Comparison of ENCODE assay signal across 14 mouse cellular contexts in genomic region chr8:70846371-70847154, GRCm38 (mm10). TPM values are rescaled to one million over a fixed set of nuclear protein-coding genes. Genes with fewer than 3 reads are reported as not detected.
DNase-seq lines count a peak whose midpoint lies in the region; ATAC-seq and TF ChIP-seq lines count a peak whose summit lies in the region.
"Had no signal": no experiment of that assay in that cellular context is flagged by ENCODE, and none has a peak within 500 bp of the region (broad histone marks: within the 10 kb centered on the region; RNA-seq: fewer than 3 reads in every experiment).

No protein-coding gene starts in this region.

- H3K36me3 ChIP-seq in hindbrain, embryonic 13.5 days = peaks cover 29% of the 10 kb centered on the region
- H3K36me3 ChIP-seq in hindbrain, embryonic 11.5 days (ENCODE audit: control insufficient read depth, insufficient read depth, low read length) = no peaks in the 10 kb centered on the region
- H3K36me3 ChIP-seq in spleen, adult 2 months (ENCODE audit: control insufficient read depth, insufficient read depth, low read length) = no peaks in the 10 kb centered on the region

- no peak overlapping the region for H3K4me3 ChIP-seq in hindbrain, embryonic 13.5 days
- no peak overlapping the region for H3K4me3 ChIP-seq in hindbrain, embryonic 11.5 days (ENCODE audit: low read depth, low read length)
- no peak overlapping the region for H3K4me3 ChIP-seq in spleen, adult 2 months (ENCODE audit: extremely low read depth, insufficient read depth, insufficient read length)

- H3K9ac ChIP-seq in hindbrain, embryonic 13.5 days = 0 out of 2 replicates have a peak overlapping the region, but pooled peaks have one; percentile 29
- H3K9ac ChIP-seq in hindbrain, embryonic 11.5 days (ENCODE audit: low read depth, low read length) = no peak overlapping the region
- H3K9ac ChIP-seq: hindbrain, embryonic 14.5 days had no signal

- H3K27me3 ChIP-seq in hindbrain, embryonic 13.5 days = peaks cover 5% of the 10 kb centered on the region; the same call in 1 of the 2 replicates
- no peaks in the 10 kb centered on the region for H3K27me3 ChIP-seq in hindbrain, embryonic 11.5 days (ENCODE audit: control insufficient read depth, insufficient read depth, low read length)
- H3K27me3 ChIP-seq in spleen, adult 2 months (ENCODE audit: control insufficient read depth, insufficient read depth, low read length) = no peaks in the 10 kb centered on the region

- no peaks in the 10 kb centered on the region for H3K4me1 ChIP-seq in hindbrain, embryonic 13.5 days (replicated peaks)
- no peaks in the 10 kb centered on the region; the same call in 1 of the 2 replicates for H3K4me1 ChIP-seq in hindbrain, embryonic 11.5 days (replicated peaks; ENCODE audit: control insufficient read depth, insufficient read depth, low read length)
- H3K4me1 ChIP-seq in spleen, adult 2 months (ENCODE audit: control insufficient read depth, insufficient read depth, insufficient read length) = no peaks in the 10 kb centered on the region

- TF ChIP-seq POLR2A in spleen, adult 2 months (IDR thresholded peaks at IDR 0.05; ENCODE audit: low read depth, low read length) = no peak

- no peak overlapping the region for H3K27ac ChIP-seq in hindbrain, embryonic 13.5 days
- no peak overlapping the region for H3K27ac ChIP-seq in hindbrain, embryonic 11.5 days (ENCODE audit: low read depth, low read length)
- H3K27ac ChIP-seq in spleen, adult 2 months (ENCODE audit: insufficient read depth, low read length) = no peak overlapping the region
- H3K27ac ChIP-seq: hindbrain, embryonic 14.5 days had no signal

- no peaks in the 10 kb centered on the region for H3K9me3 ChIP-seq in hindbrain, embryonic 13.5 days
- no peaks in the 10 kb centered on the region for H3K9me3 ChIP-seq in hindbrain, embryonic 11.5 days (ENCODE audit: control insufficient read depth, low read length)

- ATAC-seq in hindbrain, embryonic 13.5 days (ENCODE audit: low FRiP score) = no peak
- no peak for ATAC-seq in hindbrain, embryonic 11.5 days (ENCODE audit: low FRiP score)
- ATAC-seq: forebrain, embryonic 14.5 days had no signal

- no peak for DNase-seq in hindbrain, embryonic 11.5 days (ENCODE audit: low spot score)
- DNase-seq in spleen, adult 2 months (ENCODE audit: low read depth in 1 of 2, low spot score in 2 of 2) = peak in 1 of 2 experiments; percentile 40
- DNase-seq in spleen, postnatal 14 days (ENCODE audit: low spot score in 2 of 2) = no peak
- DNase-seq in induced T-regulatory cell, adult 2 months (ENCODE audit: low read depth) = peak; percentile 70
- DNase-seq in thymus, postnatal 25 days = peak; percentile 64
- DNase-seq in adrenal gland, adult (ENCODE audit: inconsistent age in 2 of 2, low spot score in 1 of 2) = no peak
- no peak for DNase-seq in testis, postnatal 14 days (ENCODE audit: low spot score)
- DNase-seq: adrenal gland, adult 2 months; cerebellum, adult 11 months; lung, postnatal 36 days had no signal

- 55% methylated on average over 15 of the region's 15 CpGs for WGBS in hindbrain, embryonic 13.5 days
- WGBS in hindbrain, embryonic 11.5 days = 53% methylated on average over 15 of the region's 15 CpGs
- 47% methylated on average over 15 of the region's 15 CpGs for WGBS in spleen, adult 2 months

- H3K4me2 ChIP-seq in hindbrain, embryonic 13.5 days = no peak overlapping the region
- H3K4me2 ChIP-seq in hindbrain, embryonic 11.5 days (replicated peaks; ENCODE audit: low read depth, low read length) = no peak overlapping the region
- H3K4me2 ChIP-seq: hindbrain, embryonic 14.5 days had no signal

- TF ChIP-seq CTCF in spleen, adult 2 months (IDR thresholded peaks at IDR 0.05; ENCODE audit: extremely low read depth, insufficient read depth, insufficient read length, insufficient replicate concordance) = peak; percentile 45; the same call in 1 of the 2 replicates

RNA-seq across cellular contexts. Expression of gene Arrdc2, which starts 7.0 kb away (rescaled TPM):
- polyA plus RNA-seq in hindbrain, embryonic 13.5 days (2015; fragmentation: Nextera tagmentation; extraction: Ambion mirVana) = 7.6 and 8.1 TPM in 2 replicates
- polyA plus RNA-seq in hindbrain, embryonic 11.5 days (2014; fragmentation: Nextera tagmentation; extraction: Ambion mirVana) = 9.9 and 10.3 TPM in 2 replicates
- 73.8 and 74.1 TPM in 2 replicates for polyA plus RNA-seq in spleen, adult 2 months (2012; rRNA removed)

RNA-seq across cellular contexts. Expression of gene Kcnn1, which starts 16.5 kb away (rescaled TPM):
- 13.3 and 17.7 TPM in 2 replicates for polyA plus RNA-seq in hindbrain, embryonic 13.5 days (2015; fragmentation: Nextera tagmentation; extraction: Ambion mirVana)
- 10.7 and 12.2 TPM in 2 replicates for polyA plus RNA-seq in hindbrain, embryonic 11.5 days (2014; fragmentation: Nextera tagmentation; extraction: Ambion mirVana)
- 0.65 and 1.1 TPM in 2 replicates for polyA plus RNA-seq in spleen, adult 2 months (2012; rRNA removed)

RNA-seq across cellular contexts. Expression of gene Ccdc124, which starts 27.2 kb away (rescaled TPM):
- polyA plus RNA-seq in hindbrain, embryonic 13.5 days (2015; fragmentation: Nextera tagmentation; extraction: Ambion mirVana) = 157 and 162 TPM in 2 replicates
- 162 and 173 TPM in 2 replicates for polyA plus RNA-seq in hindbrain, embryonic 11.5 days (2014; fragmentation: Nextera tagmentation; extraction: Ambion mirVana)
- 26.5 and 34.9 TPM in 2 replicates for polyA plus RNA-seq in spleen, adult 2 months (2012; rRNA removed)

RNA-seq across cellular contexts. Expression of gene Il12rb1, which starts 38.3 kb away (rescaled TPM):
- polyA plus RNA-seq in hindbrain, embryonic 13.5 days (2015; fragmentation: Nextera tagmentation; extraction: Ambion mirVana) = 0.08 and 0.13 TPM in 2 replicates
- 0.08 TPM in 1 of 2 replicates, not detected in the other for polyA plus RNA-seq in hindbrain, embryonic 11.5 days (2014; fragmentation: Nextera tagmentation; extraction: Ambion mirVana)
- polyA plus RNA-seq in spleen, adult 2 months (2012; rRNA removed) = 5.8 and 7.4 TPM in 2 replicates
- polyA plus RNA-seq: forebrain, embryonic 14.5 days; hindbrain, embryonic 14.5 days; midbrain, postnatal 0 days had no signal

RNA-seq across cellular contexts. Expression of gene Mast3, which starts 41.7 kb away (rescaled TPM):
- 16.4 and 17.4 TPM in 2 replicates for polyA plus RNA-seq in hindbrain, embryonic 13.5 days (2015; fragmentation: Nextera tagmentation; extraction: Ambion mirVana)
- polyA plus RNA-seq in hindbrain, embryonic 11.5 days (2014; fragmentation: Nextera tagmentation; extraction: Ambion mirVana) = 11.2 and 12.3 TPM in 2 replicates
- polyA plus RNA-seq in spleen, adult 2 months (2012; rRNA removed) = 175 and 297 TPM in 2 replicates

Comparison
In these comparisons a context has a peak if more than half of its experiments do, and no peak if none do; other contexts are left out.
1. DNase-seq: peak in induced T-regulatory cell, adult 2 months (single experiment) and thymus, postnatal 25 days (single experiment); none in hindbrain, embryonic 11.5 days (single experiment), spleen, postnatal 14 days (0 of 2), adrenal gland, adult (0 of 2) and testis, postnatal 14 days (single experiment).